Mouse (Mus musculus) MEL (cell line): Measurements from ENCODE around the gene Atrn. TPM values are rescaled to one million over a fixed set of nuclear protein-coding genes. Genes with fewer than 3 reads are reported as not detected.

ENCODE experiments used
- DNase-seq: peaks from one replicate; pipeline ENCODE4 v3.0.0; 2011; ENCODE audit warnings: low read depth, low spot score
- H3K27ac ChIP-seq: 2 replicates; pipeline ENCODE4 v1.5.1; 2012; ENCODE audit warnings: low read depth, mild to moderate bottlenecking, control low read depth, low read length, moderate library complexity; ENCODE audit not compliant: control insufficient read depth
- H3K27me3 ChIP-seq, 2 experiments: fragments of 150-350 bp in 1 of 2; sonication (generic) in 1 of 2; 2 replicates each; pipeline ENCODE4 v1.6.1; 2012; ENCODE audit warnings: low read length in 2 of 2, mild to moderate bottlenecking in 2 of 2, improper control_type of control experiment in 1 of 2, moderate library complexity in 1 of 2; ENCODE audit not compliant: insufficient read depth in 2 of 2, control insufficient read depth in 1 of 2
- H3K36me3 ChIP-seq, 2 experiments: 2 replicates each; pipeline ENCODE4 v1.6.1; 2012 to 2014; ENCODE audit warnings: low read length in 2 of 2, improper control_type of control experiment in 1 of 2, inconsistent platforms in 1 of 2, mild to moderate bottlenecking in 1 of 2; ENCODE audit not compliant: insufficient read depth in 2 of 2, control insufficient read depth in 1 of 2
- H3K4me1 ChIP-seq, 2 experiments: fragments of 150-350 bp in 1 of 2; sonication (generic) in 1 of 2; 2 replicates each; pipeline ENCODE4 v1.6.1; 2012; ENCODE audit warnings: low read length in 2 of 2, improper control_type of control experiment in 1 of 2, mild to moderate bottlenecking in 1 of 2; ENCODE audit not compliant: insufficient read depth in 2 of 2, control insufficient read depth in 1 of 2
- H3K4me3 ChIP-seq, 2 experiments: fragments of 150-350 bp in 1 of 2; sonication (generic) in 1 of 2; 2 replicates each; pipeline ENCODE4 v1.5.1; 2012; ENCODE audit warnings: low read depth in 2 of 2, low read length in 2 of 2, mild to moderate bottlenecking in 2 of 2, moderate library complexity in 2 of 2, control low read depth in 1 of 2, improper control_type of control experiment in 1 of 2; ENCODE audit not compliant: control insufficient read depth in 1 of 2, insufficient read depth in 1 of 2
- H3K79me2 ChIP-seq: 2 replicates; pipeline ENCODE4 v1.6.1; 2012; ENCODE audit warnings: mild to moderate bottlenecking, low read length, moderate library complexity; ENCODE audit not compliant: control insufficient read depth, poor library complexity, insufficient read depth
- H3K9ac ChIP-seq: 2 replicates; pipeline ENCODE4 v1.6.1; 2012; ENCODE audit warnings: low read depth, mild to moderate bottlenecking, control low read depth, low read length, moderate library complexity; ENCODE audit not compliant: control insufficient read depth, poor library complexity, severe bottlenecking
- H3K9me3 ChIP-seq: fragments of 150-350 bp; sonication (generic); replicated peaks from 2 replicates; pipeline ENCODE4 v1.6.1; 2012; ENCODE audit warnings: mild to moderate bottlenecking, low read length, improper control_type of control experiment, moderate library complexity; ENCODE audit not compliant: insufficient read depth
- BHLHE40 ChIP-seq: IDR thresholded peaks from 2 replicates; pipeline ENCODE4 v1.6.1; 2012; ENCODE audit warnings: low read depth, mild to moderate bottlenecking, inconsistent platforms, low read length, improper control_type of control experiment, borderline replicate concordance
- CTCF ChIP-seq, 3 experiments: IDR thresholded peaks in 2 of 3; conservative IDR thresholded peaks in 1 of 3; 2 replicates each; pipeline ENCODE4 v1.5.1; 2011 to 2012; ENCODE audit warnings: low read length in 3 of 3, low read depth in 2 of 3, mild to moderate bottlenecking in 2 of 3, improper control_type of control experiment in 1 of 3, inconsistent platforms in 1 of 3, mixed read lengths in 1 of 3, moderate library complexity in 1 of 3; ENCODE audit not compliant: control insufficient read depth in 1 of 3, insufficient read depth in 1 of 3, poor library complexity in 1 of 3, severe bottlenecking in 1 of 3
- ELF1 ChIP-seq: IDR thresholded peaks from 2 replicates; pipeline ENCODE4 v1.6.1; 2014; ENCODE audit warnings: low read depth, mild to moderate bottlenecking, inconsistent platforms, low read length, improper control_type of control experiment, moderate library complexity
- GABPA ChIP-seq: IDR thresholded peaks from 2 replicates; pipeline ENCODE4 v1.6.1; 2012; ENCODE audit warnings: low read depth, mild to moderate bottlenecking, inconsistent platforms, low read length, improper control_type of control experiment, moderate library complexity
- GATA1 ChIP-seq: IDR thresholded peaks from 2 replicates; pipeline ENCODE4 v1.6.1; 2011; ENCODE audit warnings: low read depth, low read length, improper control_type of control experiment
- KAT2A ChIP-seq: conservative IDR thresholded peaks from 2 replicates; pipeline ENCODE4 v1.6.1; 2012; ENCODE audit warnings: low read depth, low read length, improper control_type of control experiment, inconsistent platforms
- MAZ ChIP-seq: IDR thresholded peaks from 2 replicates; pipeline ENCODE4 v1.6.1; 2012; ENCODE audit warnings: low read depth, mild to moderate bottlenecking, inconsistent platforms, low read length, improper control_type of control experiment
- MXI1 ChIP-seq: IDR thresholded peaks from 2 replicates; pipeline ENCODE4 v1.6.1; 2011; ENCODE audit warnings: mild to moderate bottlenecking, low read depth, low read length, improper control_type of control experiment
- NRF1 ChIP-seq: IDR thresholded peaks from 2 replicates; pipeline ENCODE4 v1.6.1; 2014; ENCODE audit warnings: low read depth, mild to moderate bottlenecking, inconsistent platforms, low read length, improper control_type of control experiment, moderate library complexity; ENCODE audit not compliant: poor library complexity, insufficient read depth, severe bottlenecking
- POLR2A ChIP-seq, 2 experiments: IDR thresholded peaks; 2 replicates each; pipeline ENCODE4 v1.6.1; 2011 to 2012; ENCODE audit warnings: low read length in 2 of 2, mild to moderate bottlenecking in 2 of 2, control low read depth in 1 of 2, improper control_type of control experiment in 1 of 2, low read depth in 1 of 2, moderate library complexity in 1 of 2; ENCODE audit not compliant: control insufficient read depth in 1 of 2, insufficient read depth in 1 of 2, poor library complexity in 1 of 2
- POLR2AphosphoS5 ChIP-seq: IDR thresholded peaks from 2 replicates; pipeline ENCODE4 v1.6.1; 2012; ENCODE audit warnings: low read depth, borderline replicate concordance, mild to moderate bottlenecking, inconsistent platforms, low read length, moderate library complexity, mixed read lengths
- RAD21 ChIP-seq: IDR thresholded peaks from 2 replicates; pipeline ENCODE4 v1.6.1; 2011; ENCODE audit warnings: mild to moderate bottlenecking, low read depth, low read length, improper control_type of control experiment
- SMC3 ChIP-seq: IDR thresholded peaks from 2 replicates; pipeline ENCODE4 v1.6.1; 2011; ENCODE audit warnings: low read depth, low read length, improper control_type of control experiment
- TAL1 ChIP-seq: IDR thresholded peaks from 2 replicates; pipeline ENCODE4 v1.6.1; 2012; ENCODE audit warnings: mild to moderate bottlenecking, inconsistent platforms, low read length, moderate library complexity, mixed read lengths
- polyA plus RNA-seq, 2 experiments: library from polyadenylated mRNA; stranded (reverse) in 1 of 2; unstranded in 1 of 2; fragments of >175 nt in 1 of 2; fragments of >200 nt in 1 of 2; gene quantifications; 2 replicates each; pipeline versions ENCODE4 v1.2.1 to v1.2.4; 2012; ENCODE audit warnings: low replicate concordance in 2 of 2, low read depth in 1 of 2; ENCODE audit not compliant: insufficient read length in 2 of 2, insufficient read depth in 1 of 2, missing spikeins in 1 of 2
- total RNA-seq: library from RNA; depleted of rRNA; stranded (reverse); fragments of 300-350 nt; gene quantifications from 2 replicates; pipeline ENCODE4 v1.2.3, GENCODE M21; 2012; rRNA removed

Atrn gene
- total and polyA plus RNA-seq, 3 experiments = 6.3 to 28.2 (median 9.2) TPM

GRCm38 (mm10) chr2:131067481-131067880, 161.2 kb downstream of the Atrn start:
- DNase-seq = no peak
- Histone ChIP-seq H3K36me3 (no peaks in the 10 kb centered on the region), H3K27ac (no peak overlapping the region), H3K9ac (no peak overlapping the region)
- TF ChIP-seq MXI1 (no peak), KAT2A (no peak), ELF1 (no peak), GATA1 (no peak)
- TF ChIP-seq, all 39 proteins: peak for 0
- Histone ChIP-seq H3K4me1 (no peaks in the 10 kb centered on the region), H3K79me2 (no peaks in the 10 kb centered on the region), H3K27me3 (peaks cover 0 to 3% of the 10 kb centered on the region in 2 experiments; a peak in 3 of 4 replicates), H3K4me3 (no peak overlapping the region), H3K9me3 (no peaks in the 10 kb centered on the region)

- Histone ChIP-seq H3K9ac (no peak overlapping the region), H3K27ac (no peak overlapping the region), H3K4me3 (no peak overlapping the region), H3K27me3 (peaks cover 0 to 6% of the 10 kb centered on the region in 2 experiments; a peak in 2 of 4 replicates), H3K9me3 (no peaks in the 10 kb centered on the region), H3K36me3 (no peaks in the 10 kb centered on the region), H3K4me1 (no peaks in the 10 kb centered on the region), H3K79me2 (no peaks in the 10 kb centered on the region)
- no peak for DNase-seq
- no peak for TF ChIP-seq CTCF (IDR thresholded peaks at IDR 0.05 in 2 of 3, conservative IDR thresholded peaks at IDR 0.05 in 1 of 3; ENCODE audit: control insufficient read depth in 1 of 3, insufficient read depth in 1 of 3, low read depth in 2 of 3, low read length in 3 of 3, poor library complexity in 1 of 3, severe bottlenecking in 1 of 3)
- TF ChIP-seq SMC3 = no peak
- TF ChIP-seq NRF1 = no peak
- TF ChIP-seq BHLHE40 = no peak
- TF ChIP-seq POLR2A (IDR thresholded peaks at IDR 0.05; ENCODE audit: control insufficient read depth in 1 of 2, insufficient read depth in 1 of 2, low read depth in 1 of 2, low read length in 2 of 2, poor library complexity in 1 of 2) = no peak
- no peak for TF ChIP-seq TAL1
- no peak for TF ChIP-seq GABPA
- no peak for TF ChIP-seq MAZ
- no peak for TF ChIP-seq RAD21
- no peak for TF ChIP-seq POLR2AphosphoS5
Observed at GRCm38 (mm10) chr2:131072536-131072935, 166.2 kb downstream of the Atrn start.

Other genes starting within 250 kb of the Atrn start
- 44.7 and 52.7 TPM in 2 replicates for gene Ddrgk1, start 241.8 kb upstream of the Atrn start, total RNA-seq
- gene Ddrgk1, start 241.8 kb upstream of the Atrn start, polyA plus RNA-seq = 10 to 100 TPM in 1 of 2 experiments, not detected in 1; 73.6 TPM
- gene Itpa, start 238.9 kb upstream of the Atrn start, total RNA-seq = 130 and 137 TPM in 2 replicates
- 100 to 1,000 TPM in 1 of 2 experiments, not detected in 1; 102 TPM for gene Itpa, start 238.9 kb upstream of the Atrn start, polyA plus RNA-seq
- 0.13 and 0.31 TPM in 2 replicates for gene Slc4a11, start 209.0 kb upstream of the Atrn start, total RNA-seq
- gene Slc4a11, start 209.0 kb upstream of the Atrn start, polyA plus RNA-seq = 1 to 10 TPM in 1 of 2 experiments, not detected in 1; 1.6 TPM
- 5.4 and 6.1 TPM in 2 replicates for gene 4930402H24Rik, start 89 bp upstream of the Atrn start, total RNA-seq
- gene 4930402H24Rik, start 89 bp upstream of the Atrn start, polyA plus RNA-seq = 1 to 10 TPM in 1 of 2 experiments, not detected in 1; 6.2 TPM
- 0.10 TPM in 1 of 2 replicates, not detected in the other for gene Gfra4, start 136.6 kb downstream of the Atrn start, total RNA-seq
- not detected for gene Gfra4, start 136.6 kb downstream of the Atrn start, polyA plus RNA-seq
- 0.12 TPM in 1 of 2 replicates, not detected in the other for gene Adam33, start 157.3 kb downstream of the Atrn start, total RNA-seq
- gene Adam33, start 157.3 kb downstream of the Atrn start, polyA plus RNA-seq = under 1 TPM in 1 of 2 experiments, not detected in 1; 0.28 TPM
- gene Siglec1, start 180.3 kb downstream of the Atrn start, total RNA-seq = 0.04 TPM in 1 of 2 replicates, not detected in the other
- under 1 TPM in 1 of 2 experiments, not detected in 1; 0.07 TPM for gene Siglec1, start 180.3 kb downstream of the Atrn start, polyA plus RNA-seq
- 0.04 and 0.07 TPM in 2 replicates for gene Hspa12b, start 220.8 kb downstream of the Atrn start, total RNA-seq
- 1 to 10 TPM in 1 of 2 experiments, not detected in 1; 1.2 TPM for gene Hspa12b, start 220.8 kb downstream of the Atrn start, polyA plus RNA-seq
- not detected in 2 replicates for gene Gm11037, start 227.0 kb downstream of the Atrn start, total RNA-seq
- not detected for gene Gm11037, start 227.0 kb downstream of the Atrn start, polyA plus RNA-seq